ENCODE assay signal across 10 mouse cellular contexts in genomic region chr6:135200122-135200957, GRCm38 (mm10). TPM values are rescaled to one million over a fixed set of nuclear protein-coding genes. Genes with fewer than 3 reads are reported as not detected.
A peak's percentile ranks its signal among the peaks of the same experiment; 100 is the strongest.
DNase-seq lines count a peak whose midpoint lies in the region; ATAC-seq and TF ChIP-seq lines count a peak whose summit lies in the region.
"Had no signal": no experiment of that assay in that cellular context is flagged by ENCODE, and none has a peak within 500 bp of the region (broad histone marks: within the 10 kb centered on the region; RNA-seq: fewer than 3 reads in every experiment).

No protein-coding gene starts in this region.

- H3K27me3 ChIP-seq in kidney, embryonic 15.5 days, result no peaks in the 10 kb centered on the region
- H3K27me3 ChIP-seq in liver, postnatal 0 days (ENCODE audit: insufficient read depth, low read length), result no peaks in the 10 kb centered on the region
- 0 out of 2 replicates have a peak, but pooled peaks cover 5% of the 10 kb centered on the region for H3K27me3 ChIP-seq in heart, embryonic 12.5 days (replicated peaks)
- H3K27me3 ChIP-seq in forebrain, embryonic 13.5 days, result no peaks in the 10 kb centered on the region
- H3K27me3 ChIP-seq: CH12.LX had no signal

- no peak for TF ChIP-seq CTCF in liver, postnatal 0 days (IDR thresholded peaks at IDR 0.05; ENCODE audit: low read depth)

- H3K4me2 ChIP-seq in kidney, embryonic 15.5 days, result peak overlapping the region; percentile 10; the same call in 1 of the 2 replicates
- peak overlapping the region; percentile 82 for H3K4me2 ChIP-seq in liver, postnatal 0 days (ENCODE audit: low read depth, low read length)
- no peak overlapping the region for H3K4me2 ChIP-seq in heart, embryonic 12.5 days
- no peak overlapping the region for H3K4me2 ChIP-seq in forebrain, embryonic 13.5 days

- peak overlapping the region; percentile 63 for H3K27ac ChIP-seq in kidney, embryonic 15.5 days
- H3K27ac ChIP-seq in liver, postnatal 0 days (ENCODE audit: low read depth), result peak overlapping the region; percentile 95; the same call in 1 of the 2 replicates
- no peak overlapping the region for H3K27ac ChIP-seq in heart, embryonic 12.5 days (ENCODE audit: poor library complexity, severe bottlenecking)
- H3K27ac ChIP-seq in forebrain, embryonic 13.5 days, result no peak overlapping the region

- DNase-seq in layer of hippocampus, adult 8-10 months (ENCODE audit: low spot score in 2 of 2), result peak; percentile 30 to 38
- DNase-seq in layer of hippocampus, adult 9-10 months (ENCODE audit: low spot score), result no peak
- DNase-seq in fat pad, adult 2 months (ENCODE audit: extremely low read depth, low read depth, low spot score), result peak; percentile 78
- no peak for DNase-seq in liver, postnatal 0 days
- DNase-seq in adrenal gland, postnatal 14 days, result no peak

- ATAC-seq in kidney, embryonic 15.5 days (replicated peaks; ENCODE audit: low FRiP score), result no peak
- ATAC-seq in liver, postnatal 0 days, result no peak
- ATAC-seq in heart, embryonic 12.5 days (ENCODE audit: insufficient number of reproducible peaks, low FRiP score), result no peak
- no peak for ATAC-seq in forebrain, embryonic 13.5 days

- H3K4me1 ChIP-seq in kidney, embryonic 15.5 days, result peaks cover 27% of the 10 kb centered on the region
- H3K4me1 ChIP-seq in liver, postnatal 0 days (ENCODE audit: insufficient read depth), result peaks cover 28% of the 10 kb centered on the region
- peaks cover 9% of the 10 kb centered on the region for H3K4me1 ChIP-seq in heart, embryonic 12.5 days (replicated peaks)
- H3K4me1 ChIP-seq in forebrain, embryonic 13.5 days, result peaks cover 33% of the 10 kb centered on the region

- WGBS in kidney, embryonic 15.5 days, result 70% methylated on average over 16 of the region's 16 CpGs
- WGBS in liver, postnatal 0 days (ENCODE audit: insufficient replicate concordance), result 60% methylated on average over 16 of the region's 16 CpGs
- 87% methylated on average over 16 of the region's 16 CpGs for WGBS in heart, embryonic 12.5 days
- 83% methylated on average over 16 of the region's 16 CpGs for WGBS in forebrain, embryonic 13.5 days

- H3K9ac ChIP-seq in kidney, embryonic 15.5 days, result no peak overlapping the region
- peak overlapping the region; percentile 85; the same call in 1 of the 2 replicates for H3K9ac ChIP-seq in liver, postnatal 0 days (replicated peaks)
- H3K9ac ChIP-seq in heart, embryonic 12.5 days, result no peak overlapping the region
- H3K9ac ChIP-seq in forebrain, embryonic 13.5 days, result no peak overlapping the region; the same call in 1 of the 2 replicates

- H3K9me3 ChIP-seq in kidney, embryonic 15.5 days (replicated peaks), result no peaks in the 10 kb centered on the region
- H3K9me3 ChIP-seq in liver, postnatal 0 days (ENCODE audit: low read length), result no peaks in the 10 kb centered on the region
- H3K9me3 ChIP-seq in heart, embryonic 12.5 days (replicated peaks), result 0 out of 2 replicates have a peak, but pooled peaks cover 4% of the 10 kb centered on the region
- H3K9me3 ChIP-seq in forebrain, embryonic 13.5 days (replicated peaks), result no peaks in the 10 kb centered on the region

- no peak for TF ChIP-seq EP300 in liver, postnatal 0 days (IDR thresholded peaks at IDR 0.05; ENCODE audit: low read depth)

- H3K4me3 ChIP-seq in kidney, embryonic 15.5 days (replicated peaks), result no peak overlapping the region
- peak overlapping the region; percentile 90 for H3K4me3 ChIP-seq in liver, postnatal 0 days (ENCODE audit: low read depth, low read length)
- H3K4me3 ChIP-seq in heart, embryonic 12.5 days, result no peak overlapping the region
- H3K4me3 ChIP-seq in forebrain, embryonic 13.5 days, result no peak overlapping the region

- no peaks in the 10 kb centered on the region for H3K36me3 ChIP-seq in kidney, embryonic 15.5 days
- H3K36me3 ChIP-seq in liver, postnatal 0 days (replicated peaks; ENCODE audit: insufficient read depth, low read length), result no peaks in the 10 kb centered on the region
- H3K36me3 ChIP-seq in heart, embryonic 12.5 days, result no peaks in the 10 kb centered on the region
- no peaks in the 10 kb centered on the region for H3K36me3 ChIP-seq in forebrain, embryonic 13.5 days (ENCODE audit: poor library complexity, severe bottlenecking)

RNA-seq across cellular contexts. Expression of gene Hebp1, which starts 2.5 kb away (rescaled TPM):
- total RNA-seq in layer of hippocampus, adult 8-10 months (2022), result 10 to 100 TPM; 69.4 to 91.3 (median 78.1) TPM
- 27.1 and 28.0 TPM in 2 replicates for polyA plus RNA-seq in kidney, embryonic 15.5 days (2015; fragmentation: Nextera tagmentation; extraction: Ambion mirVana)
- polyA plus RNA-seq in liver, postnatal 0 days (2015; fragmentation: Nextera tagmentation; extraction: Ambion mirVana), result 94.2 and 108 TPM in 2 replicates
- polyA plus RNA-seq in heart, embryonic 12.5 days (2016; fragmentation: Nextera tagmentation; extraction: Ambion mirVana), result 14.8 and 16.0 TPM in 2 replicates
- 26.4 and 46.0 TPM in 2 replicates for total RNA-seq in adrenal gland, postnatal 14 days (2021)
- polyA plus RNA-seq in forebrain, embryonic 13.5 days (2015; fragmentation: Nextera tagmentation; extraction: Ambion mirVana), result 2.0 and 4.0 TPM in 2 replicates
- total RNA-seq: CH12.LX had no signal

RNA-seq across cellular contexts. Expression of gene Fam234b, which starts 2.6 kb away (rescaled TPM):
- 100 to 1,000 TPM; 137 to 162 (median 153) TPM for total RNA-seq in layer of hippocampus, adult 8-10 months (2022)
- 35.5 and 37.4 TPM in 2 replicates for polyA plus RNA-seq in kidney, embryonic 15.5 days (2015; fragmentation: Nextera tagmentation; extraction: Ambion mirVana)
- 15.4 and 17.1 TPM in 2 replicates for polyA plus RNA-seq in liver, postnatal 0 days (2015; fragmentation: Nextera tagmentation; extraction: Ambion mirVana)
- polyA plus RNA-seq in heart, embryonic 12.5 days (2016; fragmentation: Nextera tagmentation; extraction: Ambion mirVana), result 9.0 and 10.7 TPM in 2 replicates
- total RNA-seq in adrenal gland, postnatal 14 days (2021), result 28.7 and 29.4 TPM in 2 replicates
- polyA plus RNA-seq in forebrain, embryonic 13.5 days (2015; fragmentation: Nextera tagmentation; extraction: Ambion mirVana), result 53.4 and 62.2 TPM in 2 replicates

RNA-seq across cellular contexts. Expression of gene Gsg1, which starts 53.8 kb away (rescaled TPM):
- under 1 TPM in 1 of 4 experiments, not detected in 3; 0.82 TPM for total RNA-seq in layer of hippocampus, adult 8-10 months (2022)
- polyA plus RNA-seq in kidney, embryonic 15.5 days (2015; fragmentation: Nextera tagmentation; extraction: Ambion mirVana), result 0.63 and 0.71 TPM in 2 replicates
- 0.14 and 0.26 TPM in 2 replicates for polyA plus RNA-seq in liver, postnatal 0 days (2015; fragmentation: Nextera tagmentation; extraction: Ambion mirVana)
- polyA plus RNA-seq in heart, embryonic 12.5 days (2016; fragmentation: Nextera tagmentation; extraction: Ambion mirVana), result 0.59 and 0.69 TPM in 2 replicates
- not detected in 2 replicates for total RNA-seq in adrenal gland, postnatal 14 days (2021)
- 0.41 and 0.48 TPM in 2 replicates for polyA plus RNA-seq in forebrain, embryonic 13.5 days (2015; fragmentation: Nextera tagmentation; extraction: Ambion mirVana)
- total RNA-seq: CH12.LX; gastrocnemius, adult 8-10 months had no signal

Comparison
In these comparisons a context has a peak if more than half of its experiments do, and no peak if none do; other contexts are left out.
1. DNase-seq: peak in layer of hippocampus, adult 8-10 months (2 of 2) and fat pad, adult 2 months (single experiment); none in layer of hippocampus, adult 9-10 months (single experiment), liver, postnatal 0 days (single experiment) and adrenal gland, postnatal 14 days (single experiment).
2. H3K27ac ChIP-seq: peak in kidney, embryonic 15.5 days (single experiment) and liver, postnatal 0 days (single experiment); none in heart, embryonic 12.5 days (single experiment) and forebrain, embryonic 13.5 days (single experiment).
3. H3K4me2 ChIP-seq: peak in kidney, embryonic 15.5 days (single experiment) and liver, postnatal 0 days (single experiment); none in heart, embryonic 12.5 days (single experiment) and forebrain, embryonic 13.5 days (single experiment).